Mouse (Mus musculus) cerebellum, postnatal 14 days (tissue): ENCODE results near the gene Chrm1.
"Not testable (repeated sequence)": the region's sequence is repeated elsewhere in the genome, so short reads cannot be mapped to it uniquely, and the experiment has no call there.

ENCODE experiments used
- DNase-seq, 2 experiments: peaks; one replicate each; pipeline ENCODE4 v3.0.0; 2021; ENCODE audit warnings: mixed read lengths in 2 of 2

Chrm1 gene

DNA sequence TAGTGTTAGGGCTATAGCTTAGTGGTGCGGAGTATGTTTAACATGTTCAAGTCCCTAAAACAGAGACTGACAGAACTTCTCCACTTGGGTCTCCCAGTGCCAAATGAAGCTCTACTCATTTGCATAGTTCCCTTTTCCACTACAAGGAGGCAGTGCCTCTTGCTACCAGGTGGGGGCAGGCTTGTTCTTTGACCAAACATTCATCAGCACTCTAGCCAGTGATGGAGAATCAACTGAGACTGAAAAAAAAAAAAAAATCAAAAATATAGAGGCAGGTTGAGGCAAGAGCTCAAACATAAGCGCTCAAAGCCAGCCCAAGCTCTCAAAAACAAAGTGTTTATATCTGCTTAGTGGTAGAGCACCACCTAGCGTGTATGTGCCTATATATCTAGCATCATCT lies 54.8 kb downstream of the Chrm1 start:
- peak; percentile 70 to 72 for DNase-seq

DNA sequence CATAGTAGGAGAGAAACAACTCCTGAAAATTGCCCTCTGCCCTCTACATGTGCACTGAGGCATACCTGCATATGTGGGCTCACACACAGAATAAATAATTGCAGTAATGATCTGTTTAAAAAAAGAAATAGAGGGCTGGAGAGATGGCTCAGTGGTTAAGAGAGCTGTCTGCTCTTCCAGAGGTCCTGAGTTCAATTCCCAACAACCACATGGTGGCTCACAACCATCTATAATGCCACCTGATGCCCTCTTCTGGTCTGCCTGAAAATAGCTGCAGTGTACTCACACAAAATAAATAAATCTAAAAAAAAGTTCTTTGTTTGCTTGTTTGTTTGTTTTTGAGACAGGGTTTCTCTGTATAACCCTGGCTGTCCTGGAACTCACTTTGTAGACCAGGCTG lies 55.4 kb downstream of the Chrm1 start:
- DNase-seq = not testable (repeated sequence)

DNA sequence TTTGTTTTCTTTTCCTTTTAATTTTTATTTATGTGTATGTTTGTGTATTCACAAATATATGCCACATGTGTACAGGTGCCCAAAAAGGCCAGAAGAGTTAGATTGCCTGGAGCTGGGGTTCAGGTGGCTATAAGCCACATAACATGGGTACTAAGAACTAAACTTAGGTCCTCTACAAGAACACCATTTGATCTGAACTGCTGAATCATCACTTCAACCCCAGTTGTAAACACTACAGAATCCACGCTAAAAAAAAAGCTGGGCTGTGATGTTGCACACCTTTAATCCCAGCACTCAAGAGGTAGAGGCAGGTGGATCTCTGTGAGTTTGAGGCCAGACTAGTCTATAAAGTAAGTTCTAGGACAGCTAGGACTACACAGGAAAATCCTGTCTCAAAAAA lies 57.8 kb downstream of the Chrm1 start:
- DNase-seq = no peak

DNA sequence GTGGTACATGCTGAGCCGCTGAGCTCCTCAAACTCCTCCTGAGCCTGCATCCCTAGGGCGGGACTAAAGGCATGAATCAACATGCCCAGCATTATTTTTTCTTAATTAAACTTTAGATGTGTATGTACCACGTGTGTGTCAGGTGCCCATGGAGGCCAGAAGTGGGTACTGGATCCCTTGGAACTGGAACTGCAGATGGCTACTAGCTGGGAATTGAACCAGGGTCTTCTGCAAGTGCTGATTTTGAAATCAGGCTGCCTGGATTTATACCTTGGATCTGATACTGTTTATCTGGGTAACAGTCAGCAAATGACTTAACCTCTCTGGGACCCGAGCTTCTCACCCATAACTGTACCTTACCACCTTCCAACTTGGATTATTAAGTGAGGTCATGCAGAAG lies 58.4 kb downstream of the Chrm1 start:
- no peak for DNase-seq

DNA sequence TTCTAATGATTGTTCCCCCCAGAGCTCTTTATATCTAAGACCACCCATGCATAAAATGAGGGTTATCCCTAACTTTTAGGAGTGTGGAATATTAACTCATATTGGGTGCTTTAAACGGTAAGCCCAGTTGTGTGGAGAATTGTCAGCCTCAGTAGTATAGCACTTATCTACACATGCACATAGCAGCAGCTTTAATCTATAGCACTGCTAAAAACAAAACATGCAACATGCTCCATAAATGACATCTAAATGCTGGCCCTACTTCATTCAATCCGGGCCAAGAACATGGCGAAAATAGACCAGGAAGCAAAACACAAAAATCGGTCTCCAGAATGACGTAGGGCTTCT lies 58.9 kb downstream of the Chrm1 start:
- DNase-seq = no peak

DNA sequence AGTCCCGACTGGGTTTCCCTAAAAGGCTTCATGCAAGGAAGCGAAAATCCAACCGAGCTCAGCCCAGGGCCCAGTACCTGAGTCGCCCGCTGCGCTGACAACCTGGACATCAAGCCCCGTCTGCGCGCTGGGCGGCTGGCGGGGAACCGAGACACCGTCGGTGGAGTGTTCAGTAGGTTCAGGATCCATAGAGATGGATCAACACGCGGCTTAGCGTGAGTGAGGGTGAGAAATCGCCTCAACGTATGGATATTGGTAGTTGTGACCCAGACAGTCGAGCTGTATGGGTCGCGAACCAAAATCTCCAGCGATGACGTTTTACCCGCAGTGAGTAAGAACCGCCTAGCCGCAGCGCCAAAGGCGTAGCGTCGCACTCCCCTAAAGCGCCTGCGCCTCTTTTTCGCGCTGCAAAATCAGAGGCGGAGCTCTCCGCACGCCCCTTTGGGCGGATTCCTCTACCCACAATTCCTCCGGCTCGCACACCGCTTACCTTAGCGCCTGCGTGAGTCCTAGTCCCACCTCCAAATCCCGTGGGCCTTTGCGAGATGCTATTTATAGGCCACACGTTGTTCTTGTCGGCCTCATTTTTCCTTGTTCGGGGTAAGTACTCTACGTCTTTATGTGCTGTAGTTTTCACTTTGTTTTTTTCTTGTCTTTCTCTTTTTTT lies 59.5 kb downstream of the Chrm1 start, which contains the start of gene Slc3a2:
Gene Slc3a2 (minus strand): TSS at position 463 of the 667 bp plus-strand sequence.
- peak; percentile 94 to 96 for DNase-seq

DNA sequence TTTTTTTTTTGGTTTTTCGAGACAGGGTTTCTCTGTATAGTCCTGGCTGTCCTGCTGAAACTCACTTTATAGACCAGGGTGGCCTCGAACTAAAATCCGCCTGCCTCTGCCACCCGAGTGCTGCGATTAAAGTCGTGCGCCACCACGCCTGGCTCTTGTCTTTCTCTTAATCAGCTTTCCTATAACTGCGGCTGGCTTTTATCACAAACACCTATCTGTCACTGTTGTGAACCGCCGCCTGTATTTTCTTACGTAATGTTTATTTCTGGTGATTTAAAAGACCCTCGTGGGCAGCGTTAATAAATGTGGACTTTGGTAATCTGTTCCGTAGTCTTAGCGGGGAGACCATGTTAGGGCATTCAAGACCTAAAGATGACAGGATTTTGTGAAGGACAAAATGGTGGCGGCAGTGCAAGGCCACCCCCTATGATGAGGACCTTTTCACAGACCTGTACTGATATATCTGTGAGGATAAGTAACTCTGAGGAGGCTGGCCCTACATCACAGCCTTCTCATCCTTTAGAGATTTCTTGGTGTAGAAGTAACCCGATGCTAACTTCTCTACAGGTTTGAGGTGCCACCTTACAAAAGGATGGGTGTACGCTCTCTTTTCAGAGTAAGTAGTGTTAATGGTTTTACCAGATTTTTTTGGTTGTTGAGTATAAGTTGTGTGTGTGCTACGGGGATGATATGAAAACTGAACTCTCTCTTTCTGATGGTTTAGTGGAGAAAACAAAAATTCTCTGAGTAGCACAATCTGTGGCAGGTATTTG lies 60.2 kb downstream of the Chrm1 start:
- peak; percentile 32 to 41 for DNase-seq

DNA sequence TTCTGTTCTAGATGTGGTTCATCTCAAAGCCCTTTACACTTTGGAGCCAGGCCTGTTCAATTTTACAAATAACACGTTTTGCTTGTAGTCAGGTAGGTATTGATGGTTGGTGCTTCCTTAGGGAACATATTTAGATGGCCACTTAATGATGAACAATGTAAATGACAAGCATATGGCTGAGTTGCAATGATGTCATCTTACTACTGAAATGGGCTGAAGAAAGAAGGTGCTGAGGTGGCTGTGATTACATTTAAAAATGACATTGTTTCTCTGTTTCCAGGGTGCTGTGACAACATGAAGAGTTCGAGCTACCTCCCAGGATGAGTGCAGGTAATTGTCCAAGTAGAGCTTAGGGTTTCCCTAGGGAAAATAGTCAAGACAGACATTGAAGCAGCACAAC lies 60.8 kb downstream of the Chrm1 start:
- no peak for DNase-seq

DNA sequence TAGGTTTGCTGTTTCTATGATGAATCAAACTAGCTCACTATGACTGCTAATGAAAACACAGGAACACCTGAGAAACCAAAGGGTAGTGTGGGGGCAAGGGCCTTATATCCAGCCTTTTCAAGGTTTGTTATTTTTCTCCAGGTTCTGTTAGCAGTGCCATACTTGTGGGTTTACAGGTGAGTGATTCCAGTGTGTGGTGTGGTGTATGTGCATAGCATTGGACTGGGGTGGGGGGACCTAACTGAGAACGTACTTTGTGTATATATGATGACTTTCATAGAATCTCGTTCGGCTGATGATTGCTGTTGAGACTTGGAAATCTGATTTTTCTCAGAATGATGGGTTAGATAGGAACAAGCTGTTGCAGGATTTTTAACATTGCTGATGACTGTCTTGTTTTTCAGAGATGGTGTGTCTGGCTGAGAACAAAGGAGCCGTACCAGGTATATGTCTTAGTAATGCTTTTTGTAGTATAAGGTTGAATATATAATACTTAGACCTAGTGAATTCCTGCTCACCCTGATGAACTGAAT lies 61.6 kb downstream of the Chrm1 start:
- DNase-seq = no peak

DNA sequence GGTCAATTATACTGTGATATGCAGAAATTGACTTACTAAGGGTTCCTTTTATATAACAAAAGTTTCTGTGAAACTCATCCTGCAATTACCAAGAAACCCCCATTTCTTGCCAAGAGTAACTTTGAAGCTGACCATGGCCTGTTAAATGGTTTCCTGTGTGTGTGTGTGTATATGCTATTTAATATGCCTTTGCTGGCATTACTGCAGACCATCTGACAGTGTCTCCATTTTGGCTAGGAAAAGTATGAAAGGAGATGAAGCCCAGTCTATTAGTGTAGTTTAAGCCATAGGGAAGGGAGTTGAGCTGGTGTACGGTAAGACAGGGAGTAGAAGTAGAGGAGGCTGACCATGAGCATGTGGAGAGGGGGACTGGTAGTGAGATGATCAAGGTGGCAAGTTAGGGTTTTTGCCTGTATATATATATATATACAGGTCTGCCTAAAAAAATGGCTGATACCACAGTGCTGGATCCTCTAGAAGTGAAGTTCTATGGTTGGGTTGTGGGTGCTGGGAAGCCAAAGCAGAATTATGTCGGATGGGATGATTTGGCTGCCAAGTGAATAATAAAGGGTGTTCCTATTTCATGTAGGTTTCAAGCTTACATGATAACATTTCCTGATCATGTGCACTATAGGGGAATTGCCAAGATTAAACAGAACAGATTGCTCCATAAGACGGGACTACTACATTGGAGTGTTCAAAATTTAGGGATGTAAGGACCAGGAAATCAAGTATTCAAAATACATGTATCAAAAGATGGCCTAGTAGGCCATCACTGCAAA lies 63.2 kb downstream of the Chrm1 start:
- no peak for DNase-seq

DNA sequence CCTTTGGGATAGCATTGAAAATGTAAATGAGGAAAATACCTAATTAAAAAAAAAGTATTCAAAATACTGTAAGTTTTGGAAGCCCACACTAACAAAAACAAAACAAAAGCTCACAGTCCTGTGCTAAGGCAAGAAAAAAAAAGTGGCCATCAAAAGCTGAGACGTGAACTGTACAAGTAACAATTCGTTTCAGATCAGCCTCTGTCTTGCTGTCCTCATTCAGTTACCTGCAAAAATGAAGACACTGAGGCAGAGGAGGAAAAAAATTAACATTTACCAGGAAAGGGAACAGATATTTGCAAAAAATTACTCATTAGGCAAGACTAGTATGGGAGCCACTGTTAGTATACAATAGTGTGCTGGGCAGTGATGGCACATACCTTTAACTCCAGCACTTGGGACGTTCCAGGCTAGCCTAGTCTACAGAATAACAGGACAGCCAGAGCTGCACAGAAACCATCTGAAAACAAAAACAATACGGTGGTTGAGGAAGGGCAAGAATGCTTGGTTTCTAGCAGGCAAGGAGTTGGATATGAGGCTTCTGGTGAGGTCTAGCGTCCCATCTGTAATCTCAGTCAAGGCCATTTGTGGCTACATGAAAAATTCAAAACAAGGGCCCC lies 64.0 kb downstream of the Chrm1 start:
- DNase-seq = no peak

DNA sequence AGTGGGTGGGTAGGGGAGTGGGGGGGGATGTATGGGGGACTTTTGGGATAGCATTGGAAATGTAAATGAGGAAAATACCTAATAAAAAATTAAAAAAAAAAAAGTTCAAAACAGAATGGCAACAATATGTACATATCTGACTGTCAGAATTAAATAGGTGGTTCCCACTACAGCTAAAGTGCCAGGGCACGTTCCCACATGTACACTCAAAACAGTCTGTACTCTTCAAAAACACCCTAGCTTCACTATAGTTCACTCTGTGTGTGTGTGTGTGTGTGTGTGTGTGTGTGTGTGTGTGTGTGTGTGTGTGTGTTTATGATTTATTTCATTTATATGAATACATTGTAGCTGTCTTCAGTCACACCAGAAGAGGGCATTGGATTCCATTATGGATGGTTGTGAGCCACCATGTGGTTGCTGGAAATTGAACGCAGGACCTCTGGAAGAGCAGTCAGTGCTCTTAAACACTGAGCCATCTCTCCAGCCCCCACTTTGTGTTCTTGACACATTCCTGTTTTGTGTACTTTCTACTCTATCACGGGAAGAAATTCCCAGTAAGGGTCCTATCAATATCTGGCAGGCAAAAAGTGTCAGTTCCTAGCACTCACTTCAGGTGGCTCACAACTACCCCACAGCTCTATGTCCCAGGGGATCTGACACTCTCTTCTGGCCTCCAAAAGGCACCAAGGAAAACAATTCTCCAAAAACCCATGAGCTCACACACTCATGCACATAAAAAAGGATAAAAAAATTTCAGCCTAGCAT lies 64.9 kb downstream of the Chrm1 start:
- DNase-seq = not testable (repeated sequence)
